Mouse (Mus musculus) G1E-ER4 (cell line): ENCODE measurements around the gene Epha8. TPM values are rescaled to one million over a fixed set of nuclear protein-coding genes. Genes with fewer than 3 reads are reported as not detected.

Experiments
- GATA1 ChIP-seq: IDR thresholded peaks from one replicate; pipeline ENCODE4 v1.8.0; 2012; ENCODE audit warnings: low read length, inconsistent platforms
- polyA plus RNA-seq: library from polyadenylated mRNA; stranded (reverse); fragments of >175 nt; gene quantifications from 2 replicates; pipeline ENCODE4 v1.2.3, GENCODE M21; 2012

Gene Epha8
- polyA plus RNA-seq, 1 experiment = 0.02 TPM

DNA sequence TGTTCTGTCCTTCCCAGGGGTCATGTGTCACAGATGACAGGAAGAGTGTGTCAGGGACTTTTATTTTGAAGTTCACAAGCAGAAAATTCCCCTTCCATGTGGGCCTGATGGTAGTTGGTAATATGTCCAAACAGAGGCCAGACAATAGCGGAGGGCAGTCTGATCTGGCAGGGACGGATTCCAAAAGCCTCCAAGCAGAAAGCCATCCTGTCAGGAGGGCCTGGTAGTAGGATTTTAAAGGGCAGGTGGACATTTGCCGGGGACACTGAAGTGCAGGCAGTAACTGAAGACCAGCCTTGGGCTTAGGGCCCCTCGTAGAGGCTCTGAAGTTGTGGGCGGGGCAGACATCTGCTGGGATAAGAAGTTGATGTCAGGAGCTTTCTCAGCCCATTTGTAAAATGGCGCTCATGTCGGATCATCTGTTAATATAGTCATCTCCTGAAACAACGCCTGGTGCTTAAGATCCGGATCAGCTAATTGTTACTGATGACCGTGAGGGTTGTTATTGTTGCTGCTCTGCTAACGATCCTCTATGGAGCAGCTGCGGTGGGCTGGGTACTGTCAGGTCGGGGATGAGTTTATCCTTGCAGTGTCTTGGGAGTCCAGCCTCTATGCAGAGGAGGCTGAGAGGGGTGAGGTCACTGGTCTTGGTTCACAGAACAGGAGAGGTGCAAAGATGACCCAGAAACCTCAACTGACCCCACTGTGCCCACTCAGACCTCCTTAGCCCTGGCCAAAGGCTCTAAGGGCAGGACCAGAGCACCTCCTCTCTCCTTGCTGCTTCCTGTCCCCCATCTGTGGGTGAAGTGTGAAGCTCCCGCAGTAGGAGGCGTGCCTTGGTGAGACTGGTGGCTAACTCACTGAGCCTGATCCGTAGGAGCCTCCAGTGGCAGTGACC lies 10.1 kb upstream of the Epha8 start:
- no peak for TF ChIP-seq GATA1

DNA sequence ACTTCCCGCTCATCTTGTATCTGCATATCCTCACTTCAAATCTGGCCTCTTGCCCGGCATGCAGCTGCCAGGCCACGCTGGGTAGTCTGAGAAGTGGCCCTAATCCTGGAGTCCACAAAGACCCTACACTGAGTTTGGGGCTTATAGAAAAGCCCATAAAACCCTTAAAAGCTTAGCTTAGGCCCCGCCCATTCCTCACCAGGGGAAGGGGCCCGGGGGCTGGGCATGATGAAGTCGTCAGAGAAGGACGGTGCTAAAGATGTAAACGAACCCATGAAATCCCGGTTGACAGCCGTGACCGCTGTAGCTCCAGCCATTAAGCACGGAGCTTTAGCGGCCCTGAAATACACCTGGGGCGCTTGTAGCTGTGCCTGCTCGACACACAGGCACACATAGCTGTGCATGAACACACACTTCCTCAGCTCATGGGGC lies 8.4 kb upstream of the Epha8 start:
- no peak for TF ChIP-seq GATA1

DNA sequence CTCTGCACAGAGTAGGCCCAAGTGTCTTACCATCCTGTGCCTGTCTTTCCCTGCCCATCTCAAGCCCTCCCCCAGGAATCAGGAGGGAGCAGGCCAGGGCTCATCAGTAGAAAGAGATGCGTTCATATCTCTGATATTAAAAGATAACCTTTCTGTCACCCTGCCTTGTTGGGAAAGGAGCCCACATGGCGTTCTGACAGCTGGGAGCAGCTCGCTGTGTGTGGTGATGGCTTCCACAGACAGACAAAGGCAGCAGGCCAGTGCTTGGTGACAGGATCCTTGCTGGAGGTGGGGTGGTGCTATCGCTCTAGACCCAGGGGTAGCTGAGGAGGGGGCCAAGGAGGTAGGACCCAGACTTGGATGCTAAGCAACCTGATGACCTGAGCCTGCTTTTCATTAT lies 5.8 kb upstream of the Epha8 start:
- TF ChIP-seq GATA1 = no peak

DNA sequence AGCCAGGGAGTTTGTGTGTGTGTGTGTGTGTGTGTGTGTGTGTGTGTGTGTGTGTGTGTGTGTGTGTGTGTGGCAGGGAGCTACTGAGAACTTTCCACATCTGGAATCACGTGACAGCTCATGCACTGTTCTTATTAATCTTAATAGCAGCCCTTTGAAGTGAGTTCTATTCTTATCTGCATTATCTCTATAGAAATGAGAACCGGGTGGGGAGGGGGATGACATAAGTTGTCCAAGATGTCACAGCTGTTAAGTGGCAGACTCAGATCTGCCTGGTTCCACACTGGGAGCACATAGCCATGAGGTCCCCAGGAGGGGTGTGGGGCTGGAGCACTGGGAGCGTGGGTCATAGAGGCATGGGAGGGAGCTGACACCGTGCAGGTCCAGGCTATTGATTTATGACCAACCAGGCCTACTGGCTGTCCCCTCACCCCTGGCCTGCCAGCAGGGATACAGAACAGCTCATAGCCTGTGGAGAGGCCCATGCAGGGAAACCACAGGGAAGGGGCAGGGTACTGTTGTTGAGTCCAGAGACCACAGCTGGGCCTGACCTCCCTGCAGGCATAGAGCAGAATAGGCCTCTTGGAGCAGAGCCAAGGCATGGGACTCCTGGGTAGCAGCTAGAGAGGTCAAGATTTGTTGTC lies 5.1 kb upstream of the Epha8 start:
- TF ChIP-seq GATA1 = no peak

DNA sequence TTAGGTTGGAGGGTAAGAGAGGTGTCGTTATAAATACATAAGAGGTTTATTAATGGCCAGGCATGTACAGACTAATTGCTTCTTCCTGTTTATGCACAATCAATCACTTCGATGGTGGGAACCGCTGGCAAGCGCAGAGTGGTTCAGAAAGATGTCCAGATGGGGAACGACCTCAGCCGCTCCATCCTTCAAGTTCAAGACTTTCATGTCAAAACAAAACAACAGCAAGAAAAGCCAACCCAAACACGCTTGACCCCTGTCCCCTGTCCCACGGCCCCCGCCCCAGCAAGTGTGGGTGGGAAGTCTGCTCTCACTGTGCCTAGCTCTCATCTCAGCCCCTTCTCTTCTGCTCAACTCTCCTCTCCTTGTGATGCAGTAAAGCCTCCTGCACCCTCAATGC lies 4.0 kb upstream of the Epha8 start:
- no peak for TF ChIP-seq GATA1

DNA sequence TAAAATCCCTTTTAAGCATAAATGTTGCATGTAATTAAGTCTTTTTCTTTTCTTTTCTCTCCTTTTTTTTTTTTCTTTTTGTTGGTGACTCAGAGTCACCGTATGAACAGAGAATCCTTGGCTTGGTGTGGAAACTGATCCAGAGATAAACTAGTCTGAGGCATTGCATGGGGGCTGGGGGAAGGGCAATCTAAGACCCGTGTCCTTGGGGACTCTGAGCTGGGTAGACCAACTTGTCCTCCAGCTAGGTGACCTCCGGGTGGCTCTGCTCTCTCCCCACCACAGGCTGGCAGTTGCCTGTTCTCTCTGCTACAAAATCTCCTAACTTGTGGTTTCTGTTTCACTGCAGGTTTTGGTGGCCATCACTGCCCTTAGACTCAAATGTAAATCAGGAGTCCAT lies 3.5 kb upstream of the Epha8 start:
- TF ChIP-seq GATA1 = no peak

DNA sequence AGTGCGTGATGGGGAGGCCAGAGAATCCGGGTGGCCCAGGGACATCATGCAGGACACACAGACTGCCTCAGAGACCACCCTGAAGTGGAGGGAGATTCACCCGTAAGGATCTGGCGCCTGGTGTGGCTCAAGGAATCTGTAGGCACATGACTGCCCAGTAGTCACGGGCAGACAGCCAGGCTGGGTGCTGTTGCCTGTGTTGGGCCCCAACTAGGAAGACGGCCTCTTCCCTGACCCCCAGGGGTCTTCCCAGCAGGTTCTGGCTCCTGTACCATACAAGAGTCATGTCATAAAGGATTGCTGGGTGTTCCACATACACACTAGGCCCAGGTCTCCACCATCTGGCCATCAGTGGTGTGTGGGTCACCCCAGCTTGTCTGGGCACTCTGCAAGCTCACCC lies 2.1 kb downstream of the Epha8 start:
- TF ChIP-seq GATA1 = no peak

DNA sequence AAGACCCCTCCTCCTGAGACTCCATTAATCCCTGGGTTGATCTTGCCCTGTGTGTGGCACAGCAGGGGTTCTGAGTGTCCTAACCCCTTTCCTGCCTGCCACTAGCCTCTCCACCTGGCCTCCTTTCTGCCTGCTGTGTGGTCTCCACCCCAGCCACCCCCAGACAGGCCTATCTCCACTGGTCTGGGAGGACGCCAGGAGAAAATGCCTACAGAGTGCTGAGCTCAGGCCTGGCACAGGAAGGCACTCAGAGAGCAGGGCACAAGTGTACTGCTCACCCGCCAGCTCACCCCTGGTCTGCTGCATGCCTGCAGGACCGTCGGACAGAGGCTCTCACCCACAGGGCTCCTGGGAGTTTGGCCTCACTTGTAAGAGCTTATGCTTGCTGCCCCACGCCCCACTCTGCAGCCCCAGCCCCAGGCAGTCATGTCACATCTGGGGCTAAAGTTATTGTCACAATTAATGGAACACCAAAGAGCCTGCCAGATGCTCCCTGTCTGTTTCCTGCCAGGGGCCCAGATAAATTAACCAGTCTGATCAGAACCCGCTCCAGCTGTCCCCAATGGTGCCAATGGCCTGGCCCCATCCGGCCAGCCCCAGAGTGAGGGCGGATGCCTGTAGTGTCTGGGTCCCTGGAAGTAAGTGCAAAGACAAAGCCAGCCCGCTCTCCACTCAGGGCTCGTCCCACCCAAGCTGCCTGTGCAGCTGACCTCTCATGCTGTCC lies 7.2 kb downstream of the Epha8 start:
- TF ChIP-seq GATA1 = no peak

DNA sequence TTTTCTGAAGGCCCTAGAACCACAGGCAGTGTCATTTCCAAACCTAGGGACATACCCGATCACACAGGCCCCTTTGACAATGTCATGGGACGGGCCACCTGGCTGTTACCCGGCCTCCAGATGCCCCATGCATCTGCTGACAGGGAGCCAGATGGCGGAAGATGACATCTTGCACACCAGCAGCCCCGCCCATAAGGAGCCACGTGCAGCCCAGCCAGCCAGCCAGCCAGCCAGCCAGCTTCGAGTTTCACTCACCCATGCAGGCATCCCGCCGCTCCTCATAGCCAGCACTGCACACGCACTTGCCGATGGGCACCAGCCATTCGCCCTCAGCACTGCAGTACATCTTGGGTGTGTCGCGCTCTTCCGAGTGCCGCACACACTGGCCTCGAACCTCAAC lies 11.2 kb downstream of the Epha8 start:
- TF ChIP-seq GATA1 = no peak

DNA sequence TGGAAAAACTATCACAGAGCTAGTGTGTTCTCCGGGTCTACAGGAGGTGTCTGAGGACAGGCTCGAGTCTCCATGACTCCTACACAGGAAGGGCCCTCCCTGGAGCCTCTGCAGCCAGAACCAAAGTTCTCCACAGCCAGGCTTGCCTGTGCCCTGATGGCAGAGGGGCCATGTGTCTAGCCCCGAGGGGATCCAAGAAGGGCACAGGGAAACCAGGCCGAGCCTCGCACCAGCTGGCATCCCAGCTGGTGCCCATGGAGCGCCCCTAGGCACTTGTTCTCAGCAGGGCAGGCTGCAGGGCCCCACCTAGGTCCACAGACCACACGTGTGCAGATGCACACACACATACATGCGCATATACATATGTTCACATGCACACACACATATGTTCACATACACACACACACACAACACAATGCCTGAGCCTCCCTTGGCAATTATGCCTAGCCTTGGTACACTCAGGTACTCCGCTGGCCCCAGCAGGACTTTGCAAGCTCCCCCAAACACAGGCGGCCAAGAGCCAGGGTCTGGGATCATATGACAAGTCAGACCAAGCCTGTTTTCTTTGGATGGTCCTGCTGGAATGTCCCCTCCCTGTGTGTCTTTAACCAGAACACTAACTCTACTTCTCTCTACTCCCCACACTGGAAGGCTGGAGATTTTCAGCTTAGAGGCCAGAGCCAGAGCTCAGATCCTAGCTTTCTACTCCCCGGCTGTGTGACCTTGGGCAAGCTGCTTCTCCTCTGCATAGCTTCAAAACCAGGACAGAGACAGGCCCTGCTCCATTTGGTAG lies 11.9 kb downstream of the Epha8 start:
- TF ChIP-seq GATA1 = no peak

DNA sequence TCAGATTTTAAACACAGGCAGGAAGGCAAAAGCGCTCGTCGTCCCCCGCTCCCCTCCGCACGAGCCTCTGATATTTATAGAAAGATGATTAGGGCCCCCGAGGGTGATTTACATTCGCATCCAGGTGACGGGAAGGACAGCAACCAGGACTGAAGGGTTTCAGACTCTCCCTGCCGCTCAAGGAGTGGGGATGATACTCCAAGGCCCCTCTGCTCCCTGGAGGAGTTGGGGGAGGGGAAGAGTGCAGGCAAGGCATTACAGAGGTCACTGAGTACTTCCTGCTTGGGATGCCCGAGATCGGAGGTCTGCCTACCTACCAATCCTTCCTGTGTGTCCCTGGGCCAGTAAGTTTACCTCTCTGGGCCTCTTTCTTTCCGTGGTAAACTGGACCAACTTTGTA lies 13.4 kb downstream of the Epha8 start:
- TF ChIP-seq GATA1 = no peak

DNA sequence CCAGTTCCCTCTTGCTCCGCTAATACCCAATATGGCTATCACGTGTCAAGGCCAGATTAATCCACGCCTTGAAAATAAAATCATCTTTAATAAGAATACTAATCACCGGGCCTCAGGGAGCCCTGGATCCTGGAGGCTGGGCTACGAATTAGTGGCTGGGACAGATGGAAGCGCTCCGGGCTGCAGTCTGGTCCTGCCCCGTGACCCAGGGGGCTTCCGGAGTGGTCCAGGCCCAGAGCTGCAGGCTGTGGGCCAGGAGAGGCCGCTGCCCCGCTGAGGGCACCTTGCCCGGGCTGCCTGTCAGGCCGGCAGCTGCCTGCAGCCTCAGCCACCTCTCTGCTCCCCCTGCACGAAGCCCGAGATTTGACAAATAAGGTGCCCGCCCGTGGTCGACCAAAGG lies 13.9 kb downstream of the Epha8 start:
- no peak for TF ChIP-seq GATA1

DNA sequence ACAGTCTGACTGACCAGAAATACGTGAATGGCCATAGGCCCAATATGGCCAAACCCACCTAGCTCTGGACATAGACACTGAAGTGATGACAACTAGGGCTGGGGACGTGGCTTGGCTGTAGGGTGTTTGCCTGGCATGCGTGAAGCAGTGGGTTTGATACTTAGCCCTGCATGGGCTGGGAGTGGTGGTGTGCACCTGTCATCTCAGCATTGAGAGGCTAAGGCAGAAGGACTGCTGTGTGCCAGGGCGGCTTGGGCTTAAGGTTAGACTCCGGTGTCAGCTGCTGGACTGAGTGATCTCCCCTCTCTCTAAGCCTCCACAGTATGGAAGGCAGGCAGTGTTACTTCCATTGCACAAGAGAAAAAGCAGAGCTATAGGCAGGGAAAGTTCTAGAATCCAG lies 18.7 kb downstream of the Epha8 start:
- no peak for TF ChIP-seq GATA1

DNA sequence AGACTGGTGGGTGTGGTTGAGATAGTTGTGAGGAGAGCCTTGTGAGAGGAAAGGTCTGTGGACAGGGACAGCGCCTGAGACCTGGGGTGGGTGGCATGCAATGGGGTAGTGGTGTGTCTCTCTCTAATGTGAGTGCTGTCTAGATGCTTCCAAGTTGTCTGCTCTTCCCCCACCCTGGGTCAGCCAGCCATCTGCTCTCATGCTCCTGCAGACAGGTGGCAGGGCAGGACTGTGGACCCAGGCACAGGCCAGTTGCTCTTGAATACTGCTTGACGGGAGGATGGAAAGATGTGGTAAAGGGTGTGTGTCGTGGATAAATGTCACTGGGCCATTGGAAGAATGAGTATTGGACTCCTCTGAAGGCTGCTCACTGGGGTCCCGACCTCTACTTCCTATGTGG lies 19.3 kb downstream of the Epha8 start:
- TF ChIP-seq GATA1 = no peak
